Mouse (Mus musculus) yolk sac, embryonic 10.5 days (tissue): ENCODE results near the gene Atxn1.
A peak's percentile ranks its signal among the peaks of the same experiment; 100 is the strongest.

ENCODE experiments used
- DNase-seq: peaks from one replicate; pipeline ENCODE4 v3.0.0-alpha.2; 2017; ENCODE audit warnings: low spot score

The Atxn1 gene

GRCm38 (mm10) chr13:45925294-45925693, 39.5 kb downstream of the Atxn1 start:
- DNase-seq = no peak

- DNase-seq = no peak
Observed at GRCm38 (mm10) chr13:45924555-45924954, 40.3 kb downstream of the Atxn1 start.

GRCm38 (mm10) chr13:45923086-45923485, 41.7 kb downstream of the Atxn1 start:
- DNase-seq = no peak

GRCm38 (mm10) chr13:45922467-45922866, 42.3 kb downstream of the Atxn1 start:
- no peak for DNase-seq

- DNase-seq = no peak
Observed at GRCm38 (mm10) chr13:45918956-45919711, 45.7 kb downstream of the Atxn1 start.

- DNase-seq = no peak
Observed at GRCm38 (mm10) chr13:45918006-45918380, 46.8 kb downstream of the Atxn1 start.

- DNase-seq = no peak
Observed at GRCm38 (mm10) chr13:45917058-45918005, 47.5 kb downstream of the Atxn1 start.

GRCm38 (mm10) chr13:45915921-45916320, 48.9 kb downstream of the Atxn1 start:
- no peak for DNase-seq

GRCm38 (mm10) chr13:45915026-45915425, 49.8 kb downstream of the Atxn1 start:
- peak; percentile 15 for DNase-seq

GRCm38 (mm10) chr13:45914117-45914516, 50.7 kb downstream of the Atxn1 start:
- no peak for DNase-seq

- no peak for DNase-seq
Observed at GRCm38 (mm10) chr13:45911848-45912247, 53.0 kb downstream of the Atxn1 start.

- no peak for DNase-seq
Observed at GRCm38 (mm10) chr13:45911069-45911468, 53.7 kb downstream of the Atxn1 start.

GRCm38 (mm10) chr13:45910348-45910747, 54.5 kb downstream of the Atxn1 start:
- no peak for DNase-seq

- peak; percentile 73 for DNase-seq
Observed at GRCm38 (mm10) chr13:45907181-45907691, 57.6 kb downstream of the Atxn1 start.

GRCm38 (mm10) chr13:45906438-45907166, 58.2 kb downstream of the Atxn1 start:
- DNase-seq = peak; percentile 56

GRCm38 (mm10) chr13:45904955-45905354, 59.9 kb downstream of the Atxn1 start:
- DNase-seq = no peak

GRCm38 (mm10) chr13:45904456-45904855, 60.4 kb downstream of the Atxn1 start:
- DNase-seq = no peak

GRCm38 (mm10) chr13:45903519-45904274, 61.1 kb downstream of the Atxn1 start:
- DNase-seq = peak; percentile 80

GRCm38 (mm10) chr13:45902457-45902856, 62.4 kb downstream of the Atxn1 start:
- no peak for DNase-seq

- no peak for DNase-seq
Observed at GRCm38 (mm10) chr13:45900776-45901175, 64.0 kb downstream of the Atxn1 start.

- DNase-seq = peak; percentile 69
Observed at GRCm38 (mm10) chr13:45897571-45897970, 67.2 kb downstream of the Atxn1 start.
